Mouse (Mus musculus) kidney, embryonic 16.5 days (tissue): Measurements from ENCODE around the gene Cnksr1. TPM values are rescaled to one million over a fixed set of nuclear protein-coding genes. Genes with fewer than 3 reads are reported as not detected.

Experiments used
- polyA plus RNA-seq: library from polyadenylated mRNA; unstranded; fragments of >200 nt; fragmentation: Nextera tagmentation; extraction: Ambion mirVana; gene quantifications from 2 replicates; pipeline ENCODE4 v1.2.1, GENCODE M21; 2015

The Cnksr1 gene
- polyA plus RNA-seq, 1 experiment from 2014 or later, result 9.6 TPM

Other genes starting within 250 kb of the Cnksr1 start
- 51.7 and 53.1 TPM in 2 replicates for gene Dhdds, start 237.5 kb downstream of the Cnksr1 start, polyA plus RNA-seq
- gene Lin28a, start 219.6 kb downstream of the Cnksr1 start, polyA plus RNA-seq, result not detected in 2 replicates
- not detected in 2 replicates for gene Zfp683, start 184.6 kb downstream of the Cnksr1 start, polyA plus RNA-seq
- 4.2 and 4.5 TPM in 2 replicates for gene Crybg2, start 177.6 kb downstream of the Cnksr1 start, polyA plus RNA-seq
- 7.4 and 7.6 TPM in 2 replicates for gene Cd52, start 143.3 kb downstream of the Cnksr1 start, polyA plus RNA-seq
- 13.5 and 13.8 TPM in 2 replicates for gene Ubxn11, start 135.8 kb downstream of the Cnksr1 start, polyA plus RNA-seq
- gene Sh3bgrl3, start 109.6 kb downstream of the Cnksr1 start, polyA plus RNA-seq, result 389 and 435 TPM in 2 replicates
- gene Cep85, start 51.3 kb downstream of the Cnksr1 start, polyA plus RNA-seq, result 112 and 141 TPM in 2 replicates
- 0.25 and 0.28 TPM in 2 replicates for gene Gm7534, start 35.4 kb downstream of the Cnksr1 start, polyA plus RNA-seq
- gene Catsper4, start 11.0 kb downstream of the Cnksr1 start, polyA plus RNA-seq, result 0.24 and 0.35 TPM in 2 replicates
- 0.62 and 0.67 TPM in 2 replicates for gene E130218I03Rik, start 5.3 kb upstream of the Cnksr1 start, polyA plus RNA-seq
- 15.0 and 15.8 TPM in 2 replicates for gene Zfp593, start 7.2 kb upstream of the Cnksr1 start, polyA plus RNA-seq
- gene Gm30191, start 8.5 kb upstream of the Cnksr1 start, polyA plus RNA-seq, result not detected in 2 replicates
- 12.2 and 12.8 TPM in 2 replicates for gene Grrp1, start 15.7 kb upstream of the Cnksr1 start, polyA plus RNA-seq
- 19.2 and 20.2 TPM in 2 replicates for gene Pdik1l, start 49.5 kb upstream of the Cnksr1 start, polyA plus RNA-seq
- gene Trim63, start 76.7 kb upstream of the Cnksr1 start, polyA plus RNA-seq, result 3.3 and 4.1 TPM in 2 replicates
- gene Slc30a2, start 104.8 kb upstream of the Cnksr1 start, polyA plus RNA-seq, result 0.92 and 1.4 TPM in 2 replicates
- gene Extl1, start 145.5 kb upstream of the Cnksr1 start, polyA plus RNA-seq, result 0.32 and 0.61 TPM in 2 replicates
- 19.5 and 20.1 TPM in 2 replicates for gene Pafah2, start 157.9 kb upstream of the Cnksr1 start, polyA plus RNA-seq
- 1,595 and 1,651 TPM in 2 replicates for gene Stmn1, start 229.9 kb upstream of the Cnksr1 start, polyA plus RNA-seq